Mouse (Mus musculus) urinary bladder, adult 18-20 months (tissue): ENCODE measurements around the gene Arhgef1.

ENCODE experiments used
- DNase-seq, 2 experiments: peaks; one replicate each; pipeline ENCODE4 v3.0.0; 2022; ENCODE audit warnings: low spot score in 2 of 2, mixed read lengths in 2 of 2

The Arhgef1 gene

DNA sequence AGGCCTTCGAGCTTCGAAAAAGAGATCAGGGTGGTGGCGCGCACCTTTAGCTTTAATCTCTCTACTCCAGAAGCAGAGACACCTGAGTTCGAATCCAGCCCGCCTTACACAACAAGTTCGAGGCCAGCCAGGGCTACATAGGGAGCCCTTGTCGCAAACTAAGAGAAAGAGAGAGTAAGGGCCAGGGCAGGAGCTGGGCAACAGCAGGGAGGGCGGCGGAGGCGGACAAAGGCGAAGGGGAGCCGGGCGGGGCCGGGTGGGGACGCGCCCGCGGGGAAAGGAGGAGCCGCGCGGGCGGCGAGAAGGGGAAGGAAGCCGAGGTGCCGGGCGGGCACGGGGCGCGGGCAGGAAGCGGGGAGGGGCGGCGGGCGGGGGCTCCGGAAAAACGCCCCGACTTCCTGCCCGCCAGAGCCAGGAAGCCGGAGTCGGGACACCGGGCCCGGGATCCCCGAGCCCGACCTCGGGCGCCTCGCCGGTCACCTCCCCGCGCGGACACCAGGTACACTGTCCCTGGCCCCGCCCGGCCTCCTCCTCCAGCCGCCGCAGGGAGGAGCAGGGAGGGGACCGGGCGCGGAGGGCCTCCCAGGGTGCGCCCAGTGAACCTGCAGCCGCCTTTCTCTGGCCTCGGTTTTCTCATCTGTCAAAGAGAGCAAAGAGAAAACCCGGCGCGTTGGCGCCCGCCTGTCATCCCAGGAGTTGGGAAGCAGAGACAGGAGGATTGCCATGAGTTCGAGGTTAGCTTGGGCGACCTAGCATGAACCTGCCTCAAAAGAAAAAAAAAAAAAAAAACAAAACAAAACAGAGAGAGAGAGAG, at the start of gene Arhgef1:
Arhgef1 (plus strand) TSS at position 283 of the 814 bp plus-strand sequence.
- peak; percentile 54 to 69 for DNase-seq

DNA sequence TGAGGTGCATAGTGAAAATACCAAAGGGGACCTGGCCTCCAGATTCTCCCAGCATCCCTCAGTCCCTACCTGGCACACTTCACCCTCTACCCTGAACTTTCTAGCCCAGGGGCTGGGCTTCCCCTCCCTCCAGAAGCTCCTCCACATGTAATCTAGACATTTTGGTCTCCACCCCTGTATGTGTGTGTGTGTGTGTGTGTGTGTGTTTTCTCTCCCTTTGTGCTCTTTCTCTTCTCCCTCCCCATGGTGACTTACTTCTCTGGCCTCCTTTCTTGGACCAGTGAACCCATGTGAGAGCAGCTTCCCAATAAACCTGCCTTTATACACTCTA, 49.5 kb upstream of the Arhgef1 start:
- no peak for DNase-seq

DNA sequence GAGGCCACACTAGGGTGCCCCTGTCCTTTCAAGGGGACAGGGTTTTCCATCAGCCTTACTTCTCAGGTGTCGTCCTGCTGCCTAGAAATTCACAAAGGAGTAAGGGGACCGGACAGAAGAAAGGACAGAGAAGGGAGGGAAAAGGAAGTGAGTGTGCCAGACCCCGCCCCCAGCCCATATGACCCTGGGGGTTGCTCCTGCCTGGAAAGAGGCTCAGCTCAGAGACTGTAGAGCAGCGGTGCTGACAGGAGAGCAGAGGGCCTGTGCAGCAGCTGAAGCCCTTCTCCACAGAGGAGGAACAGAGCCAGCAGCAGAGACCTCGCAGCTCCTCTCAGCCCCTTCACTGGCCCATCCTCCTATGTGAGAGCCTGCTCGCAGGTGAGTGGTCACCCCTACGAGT, 49.0 kb upstream of the Arhgef1 start:
- DNase-seq, result no peak

DNA sequence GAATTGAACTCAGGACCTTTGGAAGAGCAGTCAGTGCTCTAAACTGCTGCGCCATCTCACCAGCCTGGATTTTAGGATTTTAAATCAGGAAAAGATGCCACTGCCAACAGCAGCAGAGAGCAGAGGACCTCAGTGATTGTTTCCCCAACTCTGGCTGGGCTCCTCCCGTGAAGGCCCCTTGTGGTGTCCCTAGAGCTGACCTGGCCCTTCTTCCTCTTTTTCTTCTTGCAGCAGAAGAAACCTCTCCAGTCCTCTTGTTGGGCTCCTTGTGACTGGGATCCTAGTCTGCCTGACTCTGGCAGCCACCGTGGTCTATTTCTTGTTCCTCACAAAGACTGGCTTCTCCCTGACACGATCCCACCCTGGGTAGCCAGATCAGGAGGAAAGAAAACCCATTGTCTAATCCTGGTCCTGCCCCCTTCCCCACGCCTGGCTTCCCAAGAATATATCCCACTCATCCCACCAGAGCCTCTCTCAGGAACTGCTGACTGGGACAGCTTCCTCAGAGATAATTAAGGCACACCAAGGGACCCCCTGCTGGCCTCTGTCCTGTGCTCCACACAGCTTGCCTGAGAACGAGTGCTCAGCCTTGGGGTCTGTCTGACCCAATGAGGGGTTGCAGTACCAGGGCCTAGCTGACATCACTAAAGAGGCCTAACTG, 46.1 kb upstream of the Arhgef1 start:
- DNase-seq, result no peak

DNA sequence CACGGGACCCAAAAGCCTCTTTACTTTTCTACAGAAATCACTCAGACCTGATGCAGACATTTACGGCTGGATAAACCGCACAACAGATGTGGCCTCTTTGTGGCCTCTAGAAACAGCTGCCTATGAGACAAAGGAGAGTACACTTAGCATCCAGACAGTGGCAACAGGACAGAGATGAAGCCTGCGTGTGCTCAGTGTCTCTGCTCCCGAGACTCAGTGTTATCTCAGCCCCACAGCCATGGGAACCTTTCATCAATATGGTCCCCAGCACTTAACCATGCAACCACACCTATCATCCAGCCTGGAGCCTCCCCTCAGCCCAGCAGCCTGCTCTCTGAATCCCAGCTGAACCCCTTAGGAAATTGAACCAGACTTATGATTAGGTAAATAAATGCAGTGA, 43.5 kb upstream of the Arhgef1 start:
- no peak for DNase-seq

DNA sequence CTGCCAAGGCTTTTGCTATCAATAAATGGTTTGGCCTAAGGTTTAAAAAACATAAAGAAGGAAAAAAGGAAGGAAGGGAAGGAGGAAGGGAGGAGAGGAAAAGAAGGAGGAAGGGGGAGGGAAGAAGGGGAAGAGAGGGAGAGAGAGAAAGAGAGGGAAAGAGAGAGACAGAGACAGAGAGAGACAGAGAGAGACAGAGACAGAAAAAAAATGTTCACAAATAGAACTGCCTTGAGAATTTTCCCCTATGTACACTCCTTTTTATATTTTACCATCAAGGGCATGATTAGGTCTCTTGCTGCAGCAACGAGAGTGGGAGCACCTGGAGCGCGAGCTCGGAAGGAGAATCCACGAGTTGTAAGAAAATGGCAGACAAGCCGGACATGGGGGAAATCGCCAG, 40.8 kb upstream of the Arhgef1 start, which contains the start of gene Gm9844:
Gm9844 (plus strand) TSS at position 301 of the 400 bp plus-strand sequence.
- DNase-seq, result no peak

DNA sequence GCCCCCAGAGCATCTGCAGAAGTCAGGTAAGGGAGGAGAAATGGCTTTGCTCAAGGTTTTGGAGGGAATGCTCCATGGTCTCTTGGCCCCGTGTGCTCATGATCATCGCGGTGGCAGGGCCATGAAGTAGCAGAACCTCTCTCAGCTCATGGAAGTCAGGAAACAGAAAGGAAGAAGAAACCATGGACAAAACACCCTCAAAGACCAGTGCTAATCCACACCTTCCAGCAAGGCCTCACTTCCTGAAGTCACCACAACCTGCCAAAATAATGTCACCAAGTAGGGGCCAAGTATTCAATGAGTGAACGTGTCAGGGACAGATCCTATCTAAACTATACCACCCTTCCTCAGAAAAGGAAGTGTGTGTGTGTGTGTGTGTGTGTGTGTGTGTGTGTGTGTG, 39.9 kb upstream of the Arhgef1 start:
- DNase-seq, result no peak

DNA sequence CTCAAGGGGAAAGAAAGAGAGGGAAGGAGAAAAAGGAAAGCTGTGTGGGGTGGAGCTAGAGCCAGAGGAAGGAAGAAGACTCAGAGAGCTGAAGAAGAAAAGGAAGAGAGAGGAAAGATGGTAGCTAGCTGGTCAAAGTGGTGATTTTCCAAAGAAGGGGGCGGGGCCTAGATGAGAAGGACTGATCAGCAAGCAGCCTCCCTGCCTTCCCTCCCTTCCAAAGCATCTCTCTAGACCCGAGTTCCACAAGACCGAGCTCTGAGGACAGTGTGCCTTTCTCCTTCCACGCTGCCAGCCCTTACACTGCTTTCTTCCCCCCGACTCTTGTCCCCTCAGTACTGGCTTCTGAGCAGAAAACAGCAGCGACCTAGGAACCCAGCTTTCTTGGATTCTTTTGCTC, 38.6 kb upstream of the Arhgef1 start:
- no peak for DNase-seq

DNA sequence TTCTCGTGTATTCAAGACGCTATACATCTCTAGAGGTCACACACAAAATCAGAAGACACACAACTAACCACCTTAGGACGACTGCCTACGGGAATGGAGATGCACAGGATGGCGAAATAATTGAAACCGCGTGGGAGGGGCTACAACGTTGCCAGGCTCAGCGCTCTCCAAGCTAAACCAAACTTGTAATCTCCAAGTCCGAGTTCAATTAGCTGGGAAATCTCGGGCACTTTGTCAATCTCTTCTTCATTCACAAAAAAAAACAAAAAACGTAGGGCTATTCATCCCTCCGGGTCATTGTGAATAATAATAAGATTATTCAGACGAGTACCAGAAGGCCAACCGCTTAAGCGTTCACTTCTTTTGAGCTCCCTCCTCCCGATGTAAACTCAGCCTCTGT, 33.6 kb upstream of the Arhgef1 start:
- DNase-seq, result no peak

DNA sequence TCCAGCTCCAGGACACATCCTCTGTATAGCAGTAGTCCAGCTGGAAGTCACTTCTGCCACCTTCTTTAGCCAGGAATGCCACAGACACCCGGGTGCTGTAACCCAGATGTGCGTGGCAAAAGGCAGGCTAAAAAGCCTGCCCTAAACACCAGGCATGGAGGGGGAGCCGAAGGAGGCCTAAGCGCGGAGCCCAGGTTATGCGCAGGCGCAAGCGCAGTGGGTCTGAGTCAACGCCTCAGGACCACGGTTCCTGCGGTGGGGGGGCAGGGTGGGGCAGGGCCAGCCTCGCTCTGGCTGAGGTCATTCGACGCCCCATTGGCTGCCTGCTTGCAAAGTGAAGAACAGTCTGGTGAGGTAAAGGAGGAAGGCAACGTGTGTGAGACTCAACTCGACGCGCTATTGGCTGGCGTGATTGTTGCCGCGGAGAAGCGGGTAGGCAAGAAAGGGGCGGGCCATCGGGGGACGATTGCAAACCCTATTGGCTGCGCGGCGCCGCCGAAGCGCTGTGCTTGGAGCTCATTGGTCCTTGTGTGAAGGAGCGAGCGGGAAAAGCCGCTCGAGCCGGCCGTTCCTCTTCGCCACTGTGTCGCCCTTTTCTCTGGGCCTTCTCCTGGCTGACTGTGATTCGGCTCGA, 33.1 kb upstream of the Arhgef1 start, which contains the start of the genes Lypd4 and Dmrtc2:
Lypd4 (minus strand) TSS at position 410 of the 634 bp plus-strand sequence.
Dmrtc2 (plus strand) TSS at position 526 of the 634 bp plus-strand sequence.
- no peak for DNase-seq

DNA sequence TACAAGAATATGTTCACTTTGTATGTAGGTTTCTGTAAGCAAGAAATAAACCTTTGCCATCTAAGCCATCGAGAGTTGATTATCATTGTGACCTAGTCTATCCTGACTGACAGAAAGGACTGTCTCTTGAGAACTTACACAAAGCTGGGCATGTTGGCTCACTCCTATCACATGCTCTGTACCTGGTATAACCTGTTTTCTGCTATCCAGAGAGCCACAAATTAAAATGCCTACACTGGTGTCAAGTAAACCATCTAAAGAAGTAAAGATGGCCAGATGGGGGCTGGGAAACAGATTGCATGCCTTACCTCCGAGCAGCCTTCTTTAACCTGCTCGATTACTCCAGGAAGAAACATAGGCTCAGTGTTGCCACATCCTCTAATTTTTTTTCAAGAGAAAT, 25.1 kb upstream of the Arhgef1 start:
- no peak for DNase-seq

DNA sequence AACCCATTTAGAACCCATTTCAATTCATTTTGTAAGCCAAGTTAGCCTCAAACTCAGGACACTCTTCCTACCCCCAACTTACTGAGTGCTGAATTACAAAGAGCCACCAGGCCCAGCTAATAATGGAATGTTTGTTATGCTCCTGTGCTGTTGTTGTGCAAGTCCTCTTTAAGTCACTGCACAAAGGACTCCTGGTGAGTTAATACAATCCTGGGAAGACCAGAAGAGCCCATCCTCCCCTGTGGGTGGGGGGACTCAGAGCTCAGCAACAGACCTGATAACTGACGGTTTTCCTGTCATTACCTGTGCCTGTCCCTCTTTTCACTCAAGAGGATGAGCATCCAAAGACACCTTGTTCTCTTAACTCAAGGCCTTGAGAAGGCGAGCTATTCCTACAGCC, 23.1 kb upstream of the Arhgef1 start:
- DNase-seq, result no peak

DNA sequence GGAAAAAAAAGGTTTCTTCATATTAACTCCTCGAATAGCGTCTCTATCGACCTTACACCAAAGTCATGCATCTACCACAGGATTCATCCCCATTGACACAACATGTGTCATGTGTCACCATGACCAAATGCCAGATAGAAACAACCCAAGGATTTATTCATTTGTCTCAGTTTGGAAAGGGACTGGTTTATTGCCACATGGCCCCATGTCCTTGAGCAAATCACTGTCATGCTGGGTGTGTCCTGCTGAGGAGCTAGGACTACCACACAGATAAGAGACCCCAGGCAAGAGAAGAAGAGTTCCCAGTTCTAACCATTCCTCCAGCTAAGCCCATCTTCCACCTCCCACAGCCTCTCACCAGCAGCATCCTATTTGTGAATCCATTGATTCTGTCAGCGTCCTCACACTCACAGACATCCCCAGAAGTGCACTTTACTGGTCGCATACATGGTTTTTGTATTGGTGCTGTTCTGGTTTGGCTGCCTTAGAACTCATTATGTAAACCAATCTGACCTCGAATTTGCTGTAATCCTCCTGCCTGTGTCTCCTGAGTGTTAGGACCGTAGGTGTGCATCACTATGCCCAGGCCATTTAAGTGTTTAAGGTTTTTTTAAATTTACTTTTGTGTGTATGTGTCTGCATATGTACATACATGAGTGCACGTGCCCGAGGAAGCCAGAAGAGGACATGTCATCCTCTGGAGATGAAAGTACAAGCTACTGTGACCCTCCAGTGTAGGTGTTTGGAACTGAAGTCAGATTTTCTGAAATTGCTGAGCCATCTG, 20.1 kb upstream of the Arhgef1 start:
- no peak for DNase-seq

DNA sequence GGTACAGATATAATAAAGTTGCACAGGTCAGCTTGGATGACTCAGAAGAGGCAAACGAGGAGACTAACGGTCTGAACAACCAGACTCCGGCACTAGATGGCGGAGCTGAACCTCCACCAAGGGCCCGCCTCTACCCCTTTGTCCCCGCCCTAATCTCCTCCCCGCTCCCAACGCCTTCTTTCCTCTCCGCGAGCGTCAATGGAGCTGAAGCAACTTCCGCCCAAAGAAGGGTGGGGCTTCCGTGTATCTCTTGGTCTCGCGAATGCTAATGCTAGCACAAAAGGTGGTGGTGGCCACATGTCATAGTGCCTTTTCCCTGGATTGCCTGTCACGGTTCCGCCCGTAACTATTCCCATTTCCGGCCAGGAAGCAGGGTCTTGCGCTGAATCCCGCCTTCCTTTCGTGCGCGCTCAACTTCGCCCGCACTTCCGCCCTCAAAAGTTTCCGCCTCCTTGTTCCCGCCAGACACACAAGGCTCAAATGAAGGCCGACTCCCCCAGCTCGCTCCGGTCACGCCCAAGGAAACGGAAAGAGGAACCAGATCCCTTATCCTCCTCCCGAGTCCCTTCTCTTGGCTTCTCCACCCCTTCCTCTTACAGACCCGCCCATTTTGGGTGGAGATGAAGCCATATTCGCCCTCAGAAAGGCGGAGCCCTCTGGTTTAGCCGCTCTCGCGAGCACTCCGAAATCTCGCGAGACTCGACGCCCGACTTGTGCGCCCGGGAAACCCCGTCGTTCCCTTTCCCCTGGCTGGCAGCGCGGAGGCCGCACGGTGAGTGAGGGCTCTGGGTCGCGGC, 18.6 kb upstream of the Arhgef1 start, which contains the start of gene Rps19:
Rps19 (plus strand) TSS at position 476 of the 797 bp plus-strand sequence.
- DNase-seq, result peak; percentile 96 to 98

DNA sequence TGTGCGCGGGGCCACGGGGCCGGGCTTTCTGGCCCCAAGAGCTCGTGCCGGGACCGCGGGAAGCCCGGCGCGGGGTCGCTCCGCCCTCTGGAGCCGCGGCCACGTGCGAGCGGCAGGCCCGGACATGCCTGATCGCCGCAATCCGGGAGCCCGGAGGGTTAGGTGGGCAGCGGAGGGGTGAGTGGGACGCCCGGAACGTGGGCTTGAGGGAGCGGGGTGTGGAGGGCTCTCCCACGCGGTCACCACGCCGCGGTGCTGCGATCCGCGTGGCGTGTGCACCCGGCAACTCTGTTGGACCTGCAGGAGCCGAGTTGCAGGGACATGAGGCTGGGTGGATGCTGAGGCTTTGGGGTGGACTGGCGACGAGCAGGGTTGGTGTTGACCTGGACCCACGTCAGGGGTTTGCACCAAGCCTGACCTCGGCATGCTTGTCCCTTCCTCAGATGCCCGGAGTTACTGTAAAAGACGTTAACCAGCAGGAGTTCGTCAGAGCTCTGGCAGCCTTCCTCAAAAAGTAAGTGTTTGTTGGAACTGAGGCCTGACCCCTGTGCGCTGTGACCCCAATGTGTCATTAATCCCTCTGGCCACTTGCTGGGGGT, 17.9 kb upstream of the Arhgef1 start:
- DNase-seq, result no peak

DNA sequence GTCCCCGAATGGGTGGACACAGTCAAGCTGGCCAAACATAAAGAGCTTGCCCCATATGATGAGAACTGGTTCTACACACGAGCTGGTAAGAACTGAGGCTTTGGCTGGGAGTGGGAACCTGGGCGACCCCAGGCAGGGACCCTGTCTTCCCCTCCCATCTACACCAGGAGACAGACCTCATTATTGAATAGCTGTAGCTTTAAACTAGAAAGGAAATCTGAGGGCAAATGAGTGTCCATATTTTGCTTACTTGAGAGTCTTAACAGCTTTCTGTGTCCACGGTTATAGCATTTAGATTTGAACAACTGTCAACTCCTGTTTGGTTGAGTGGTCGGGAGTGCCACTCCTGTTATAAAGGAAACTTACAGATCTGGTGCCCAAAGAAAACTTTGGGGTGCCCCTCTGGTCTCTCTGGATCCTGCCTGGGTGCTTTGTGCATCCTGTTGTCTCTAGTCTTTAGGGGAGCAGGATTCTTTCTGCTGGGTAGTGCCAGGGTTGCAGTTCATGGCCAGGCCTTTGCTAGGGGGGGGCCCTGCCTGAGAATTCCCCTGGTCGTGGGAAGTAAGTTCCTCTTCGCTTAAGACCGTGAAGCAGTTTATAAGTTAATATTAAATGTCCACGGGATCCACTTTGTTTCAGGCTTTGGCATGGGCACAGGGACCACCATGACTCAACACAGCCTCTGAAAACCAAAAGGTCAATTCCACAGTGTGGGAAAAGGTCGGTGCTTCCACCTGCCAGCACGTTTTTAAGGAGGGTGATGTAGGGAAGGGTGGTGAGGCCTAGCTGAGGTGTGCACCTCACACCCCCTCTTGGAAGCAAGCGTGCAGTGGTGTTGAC, 17.0 kb upstream of the Arhgef1 start:
- no peak for DNase-seq

DNA sequence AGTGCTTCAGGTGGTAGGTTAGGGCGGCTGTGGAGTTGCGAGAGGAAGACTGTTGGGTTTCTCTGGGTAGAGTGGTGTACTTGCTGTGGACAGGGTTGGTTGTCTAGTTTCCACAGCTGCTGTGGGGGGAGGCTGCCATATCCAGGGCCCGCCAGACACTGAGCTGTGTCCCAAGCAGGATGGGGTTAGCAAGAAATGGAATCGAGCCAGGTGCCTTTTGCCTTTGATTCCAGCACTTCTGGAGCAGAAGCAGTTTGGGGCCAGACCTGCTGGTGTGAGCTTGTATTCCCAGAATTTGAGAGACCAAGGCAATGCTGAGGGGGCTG, 16.4 kb upstream of the Arhgef1 start:
- DNase-seq, result no peak

DNA sequence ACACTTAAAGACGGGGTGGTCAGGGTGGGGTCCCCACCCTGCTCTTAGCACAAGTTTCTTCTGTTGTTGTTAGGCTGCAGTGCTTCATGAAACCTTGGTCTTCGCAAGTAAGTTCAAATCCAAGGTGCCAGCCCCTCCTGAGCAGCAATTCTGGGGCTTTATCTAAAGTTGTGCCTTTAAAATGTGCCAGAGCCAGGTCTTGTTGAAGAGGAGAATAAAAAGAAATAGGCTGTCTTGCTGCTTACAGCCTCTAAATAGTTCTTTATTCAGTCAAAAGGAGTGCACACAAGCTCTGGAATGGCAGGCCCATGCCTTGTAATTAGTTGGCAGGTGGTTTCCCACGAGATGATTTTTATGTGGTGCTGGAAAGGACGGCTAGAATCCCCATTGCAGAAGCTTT, 15.6 kb upstream of the Arhgef1 start:
- DNase-seq, result no peak

DNA sequence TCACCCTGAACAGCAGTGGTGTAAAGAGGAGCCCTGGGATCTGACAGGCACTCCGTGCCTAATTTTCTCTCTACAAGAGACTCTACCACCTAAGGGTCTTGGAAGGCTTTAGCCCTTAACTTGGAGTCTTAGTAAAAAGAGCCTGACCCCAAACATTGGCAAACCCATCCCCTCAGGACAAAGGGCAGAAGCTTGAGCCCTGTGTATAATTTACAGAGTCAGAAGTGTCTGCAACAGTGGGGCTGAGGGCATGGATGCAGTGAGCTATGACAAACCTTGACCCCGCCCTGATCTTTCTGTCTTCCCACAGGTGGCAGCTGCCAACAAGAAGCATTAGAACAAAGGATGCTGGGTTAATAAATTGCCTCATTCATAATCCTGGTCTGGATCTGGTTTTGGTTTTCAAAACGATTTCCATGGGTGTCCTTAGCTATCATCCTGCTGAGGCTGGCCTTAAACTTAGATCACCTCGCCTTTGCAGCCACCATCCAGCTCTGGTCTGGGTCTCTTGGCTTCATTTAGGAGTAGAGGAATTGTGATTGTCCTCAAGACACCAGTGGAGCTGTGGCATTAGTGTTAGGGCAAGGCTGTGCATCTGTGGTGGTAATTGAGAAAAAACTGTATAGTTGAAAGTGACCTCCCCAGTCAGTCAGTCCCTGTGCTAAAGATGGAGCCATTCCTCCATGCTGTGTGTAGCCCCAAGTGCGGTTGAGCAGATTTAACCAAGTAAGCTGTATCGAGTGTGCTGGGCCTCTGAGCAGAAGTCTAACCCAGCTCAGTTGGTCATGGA, 13.1 kb upstream of the Arhgef1 start:
- DNase-seq, result no peak
